Mouse (Mus musculus) bone marrow, adult 2 months (tissue): Measurements from ENCODE around the gene Guk1. TPM values are rescaled to one million over a fixed set of nuclear protein-coding genes. Genes with fewer than 3 reads are reported as not detected.

Source experiments
- H3K27ac ChIP-seq: fragments of 200-500 bp; 2 replicates; pipeline ENCODE4 v1.5.1; 2012; ENCODE audit warnings: low read depth, mild to moderate bottlenecking, control low read depth, inconsistent platforms, low read length; ENCODE audit not compliant: control insufficient read depth, poor library complexity, insufficient read depth
- H3K4me1 ChIP-seq: fragments of 200-500 bp; 2 replicates; pipeline ENCODE4 v1.6.1; 2011; ENCODE audit warnings: low read length; ENCODE audit not compliant: control insufficient read depth, insufficient read depth
- H3K4me3 ChIP-seq: fragments of 200-500 bp; replicated peaks from 2 replicates; pipeline ENCODE3; 2011; ENCODE audit warnings: mild to moderate bottlenecking, low read depth, low read length, control low read depth; ENCODE audit not compliant: control insufficient read depth
- CTCF ChIP-seq: fragments of 200-500 bp; IDR thresholded peaks from 2 replicates; pipeline ENCODE4 v1.5.1; 2011; ENCODE audit warnings: low read length, control low read depth; ENCODE audit not compliant: control insufficient read depth, insufficient read depth
- POLR2A ChIP-seq: fragments of 200-500 bp; IDR thresholded peaks from 2 replicates; pipeline ENCODE4 v1.6.1; 2011; ENCODE audit warnings: low read depth, mild to moderate bottlenecking, control low read depth, low read length, borderline replicate concordance; ENCODE audit not compliant: control insufficient read depth
- WGBS: fragments of 180-500 bp; shearing (Covaris S2); methylation state at CpG from one replicate; pipeline ENCODE4 v1.1.7; 2018; 5-methylcytosine and 5-hydroxymethylcytosine counted together
- polyA plus RNA-seq: library from polyadenylated mRNA; stranded (reverse); fragments of >200 nt; gene quantifications from 2 replicates; pipeline ENCODE4 v1.2.4, GENCODE M21; 2011; ENCODE audit warnings: low replicate concordance; ENCODE audit not compliant: missing spikeins, insufficient read depth, insufficient read length

The Guk1 gene
- polyA plus RNA-seq, 1 experiment, result 40.5 TPM

GRCm38 (mm10) chr11:59162443-59163254 is 29.4 kb downstream of the Guk1 start:
- TF ChIP-seq CTCF, result no peak
- TF ChIP-seq POLR2A, result no peak
- H3K4me1 ChIP-seq, result no peaks in the 10 kb centered on the region; the same call in 1 of the 2 replicates

GRCm38 (mm10) chr11:59161398-59161797 is 30.6 kb downstream of the Guk1 start:
- no peak overlapping the region; the same call in 1 of the 2 replicates for H3K27ac ChIP-seq
- no peak overlapping the region for H3K4me3 ChIP-seq
- 77% methylated on average over 5 of the region's 5 CpGs for WGBS
- TF ChIP-seq CTCF, result no peak
- TF ChIP-seq POLR2A, result no peak
- no peaks in the 10 kb centered on the region; the same call in 1 of the 2 replicates for H3K4me1 ChIP-seq

More at GRCm38 (mm10) chr11:59162443-59163254, 29.4 kb downstream of the Guk1 start:
- 42% methylated on average over 9 of the region's 9 CpGs for WGBS
- peak overlapping the region; percentile 86 for H3K4me3 ChIP-seq
- peak overlapping the region; percentile 30; the same call in 1 of the 2 replicates for H3K27ac ChIP-seq

GRCm38 (mm10) chr11:59159558-59159957 is 32.5 kb downstream of the Guk1 start:
- TF ChIP-seq CTCF (no peak), POLR2A (no peak)
- Histone ChIP-seq H3K27ac (no peak overlapping the region), H3K4me3 (no peak overlapping the region), H3K4me1 (no peaks in the 10 kb centered on the region)
- WGBS, result 87% methylated on average over 4 of the region's 4 CpGs

- 96% methylated on average over 13 of the region's 13 CpGs for WGBS
- TF ChIP-seq CTCF, result no peak
- TF ChIP-seq POLR2A, result no peak
- H3K4me1 ChIP-seq, result no peaks in the 10 kb centered on the region
- H3K4me3 ChIP-seq, result no peak overlapping the region
- H3K27ac ChIP-seq, result no peak overlapping the region
These were observed 32.9 kb downstream of the Guk1 start for GRCm38 (mm10) chr11:59159099-59159498.

- Histone ChIP-seq H3K4me3 (no peak overlapping the region), H3K27ac (no peak overlapping the region), H3K4me1 (no peaks in the 10 kb centered on the region)
- TF ChIP-seq CTCF (no peak), POLR2A (no peak)
- 91% methylated on average over 5 of the region's 5 CpGs for whole genome bisulfite sequencing
These were observed 36.1 kb downstream of the Guk1 start for GRCm38 (mm10) chr11:59155900-59156299.

- TF ChIP-seq POLR2A (no peak), CTCF (no peak)
- no peaks in the 10 kb centered on the region for H3K4me1 ChIP-seq
- WGBS, result 94% methylated on average over 7 of the region's 7 CpGs
- no peak overlapping the region for H3K27ac ChIP-seq
- H3K4me3 ChIP-seq, result no peak overlapping the region
These were observed 37.8 kb downstream of the Guk1 start for GRCm38 (mm10) chr11:59154220-59154619.

GRCm38 (mm10) chr11:59151729-59152128 is 40.3 kb downstream of the Guk1 start:
- H3K4me1 ChIP-seq, result no peaks in the 10 kb centered on the region
- no peak overlapping the region for H3K27ac ChIP-seq
- WGBS, result 52% methylated on average over 3 of the region's 3 CpGs
- H3K4me3 ChIP-seq, result no peak overlapping the region
- peak; percentile 47; the same call in 1 of the 2 replicates for TF ChIP-seq CTCF
- TF ChIP-seq POLR2A, result no peak

- 71% methylated on average over 3 of the region's 3 CpGs for WGBS
- H3K27ac ChIP-seq, result no peak overlapping the region
- no peak overlapping the region for H3K4me3 ChIP-seq
- TF ChIP-seq POLR2A, result no peak
- TF ChIP-seq CTCF, result no peak
- H3K4me1 ChIP-seq, result no peaks in the 10 kb centered on the region
These were observed 42.7 kb downstream of the Guk1 start for GRCm38 (mm10) chr11:59149302-59149701.
